Mouse (Mus musculus) stomach, embryonic 16.5 days (tissue): Measurements from ENCODE around the gene BC030870. TPM values are rescaled to one million over a fixed set of nuclear protein-coding genes. Genes with fewer than 3 reads are reported as not detected.

Experiments
- ATAC-seq: fragments of 200-750 bp; cut with Nextera tagmentation; 2 replicates; pipeline ENCODE4 v1.8.0; 2017; ENCODE audit warnings: moderate number of reproducible peaks, moderate TSS enrichment; ENCODE audit not compliant: insufficient read depth, low FRiP score
- H3K27ac ChIP-seq: fragments of 300-500 bp; sonication (generic); 2 replicates; pipeline ENCODE4 v1.5.1; 2014; ENCODE audit warnings: low read length
- H3K27me3 ChIP-seq: fragments of 300-500 bp; sonication (generic); 2 replicates; pipeline ENCODE4 v1.6.1; 2014; ENCODE audit warnings: low read length, control low read depth, mixed read lengths; ENCODE audit not compliant: control insufficient read depth, insufficient read depth
- H3K36me3 ChIP-seq: fragments of 300-500 bp; sonication (generic); 2 replicates; pipeline ENCODE4 v1.6.1; 2014; ENCODE audit warnings: low read length; ENCODE audit not compliant: control insufficient read depth, insufficient read depth
- H3K4me1 ChIP-seq: fragments of 300-500 bp; sonication (generic); 2 replicates; pipeline ENCODE4 v1.6.1; 2014; ENCODE audit warnings: low read length, control low read depth, mixed read lengths; ENCODE audit not compliant: control insufficient read depth, insufficient read depth
- H3K4me2 ChIP-seq: fragments of 300-500 bp; sonication (generic); 2 replicates; pipeline ENCODE4 v1.6.1; 2014; ENCODE audit warnings: low read depth, low read length, mixed read lengths
- H3K4me3 ChIP-seq: fragments of 300-500 bp; sonication (generic); replicated peaks from 2 replicates; pipeline ENCODE4 v1.5.1; 2014; ENCODE audit warnings: mild to moderate bottlenecking, low read length
- H3K9ac ChIP-seq: fragments of 300-500 bp; sonication (generic); 2 replicates; pipeline ENCODE4 v1.6.1; 2014; ENCODE audit warnings: low read length
- H3K9me3 ChIP-seq: fragments of 300-500 bp; sonication (generic); replicated peaks from 2 replicates; pipeline ENCODE4 v1.6.1; 2016; ENCODE audit warnings: low read length, control low read depth; ENCODE audit not compliant: control insufficient read depth
- WGBS: fragments of 180-500 bp; shearing (Covaris S2); extraction: QIAGEN DNeasy Blood & Tissue Kit; methylation state at CpG from one replicate; pipeline ENCODE4 v1.1.7; 2014; 5-methylcytosine and 5-hydroxymethylcytosine counted together
- polyA plus RNA-seq: library from polyadenylated mRNA; unstranded; fragments of >200 nt; fragmentation: Nextera tagmentation; extraction: Ambion mirVana; gene quantifications from 2 replicates; pipeline ENCODE4 v1.2.1, GENCODE M21; 2015

Gene BC030870
- polyA plus RNA-seq, 1 experiment from 2014 or later = 12.7 TPM

GRCm38 (mm10) chr8:65112092-65112491 lies 17.3 kb downstream of the BC030870 start:
- ATAC-seq = no peak
- WGBS = 72% methylated on average over 6 of the region's 6 CpGs

DNA sequence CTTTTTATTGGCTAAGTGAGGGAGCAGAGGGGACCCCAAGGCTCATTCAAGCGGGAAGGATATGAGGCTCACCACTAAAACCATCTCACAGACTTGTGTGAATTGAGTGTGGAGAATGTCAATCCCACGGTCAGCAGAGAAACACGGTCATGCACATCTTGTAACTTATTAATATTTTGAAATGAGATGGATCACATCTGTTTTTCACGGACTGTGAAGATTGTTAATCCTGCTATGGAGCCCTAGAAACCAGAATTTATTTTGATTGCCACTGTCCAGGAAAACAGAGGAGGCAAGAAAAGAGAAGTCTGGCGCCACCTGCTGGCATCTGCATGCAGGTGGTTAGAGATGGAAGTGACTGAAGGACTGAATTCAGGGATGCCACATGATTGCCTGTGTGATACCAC lies 19.1 kb downstream of the BC030870 start:
- Histone ChIP-seq H3K4me3 (no peak overlapping the region), H3K36me3 (no peaks in the 10 kb centered on the region), H3K9ac (no peak overlapping the region), H3K27me3 (no peaks in the 10 kb centered on the region), H3K27ac (no peak overlapping the region), H3K9me3 (no peaks in the 10 kb centered on the region), H3K4me1 (no peaks in the 10 kb centered on the region), H3K4me2 (no peak overlapping the region)
- WGBS = 32% methylated on average over 5 of the region's 5 CpGs
- no peak for ATAC-seq

More at GRCm38 (mm10) chr8:65112092-65112491, 17.3 kb downstream of the BC030870 start:
- Histone ChIP-seq H3K4me1 (no peaks in the 10 kb centered on the region), H3K27me3 (no peaks in the 10 kb centered on the region), H3K4me3 (no peak overlapping the region), H3K4me2 (no peak overlapping the region), H3K9me3 (no peaks in the 10 kb centered on the region), H3K36me3 (no peaks in the 10 kb centered on the region), H3K27ac (no peak overlapping the region), H3K9ac (no peak overlapping the region)

DNA sequence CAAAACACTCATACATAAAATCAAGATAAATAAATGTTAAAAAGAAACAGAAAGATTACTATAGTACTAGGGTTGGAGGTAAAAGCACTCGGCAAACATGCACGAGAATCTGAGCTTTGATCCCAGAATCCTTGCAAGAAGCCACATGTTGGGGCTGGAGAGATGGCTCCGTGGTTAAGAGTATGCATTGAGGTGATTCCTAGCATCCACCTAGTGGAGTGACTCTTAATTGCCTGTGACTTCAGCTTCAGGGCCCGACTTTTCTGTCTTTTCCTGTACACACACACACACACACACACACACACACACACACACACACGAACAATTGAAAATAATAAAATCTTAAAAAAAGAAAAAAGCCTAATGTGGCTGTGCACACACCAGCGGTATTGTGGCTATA lies 20.4 kb downstream of the BC030870 start:
- Histone ChIP-seq H3K4me2 (no peak overlapping the region), H3K4me1 (no peaks in the 10 kb centered on the region), H3K9ac (no peak overlapping the region), H3K27ac (no peak overlapping the region), H3K27me3 (no peaks in the 10 kb centered on the region), H3K9me3 (no peaks in the 10 kb centered on the region), H3K4me3 (no peak overlapping the region), H3K36me3 (no peaks in the 10 kb centered on the region)
- no peak for ATAC-seq
- WGBS = 62% methylated on average over 6 of the region's 6 CpGs

- ATAC-seq = no peak
- no peak overlapping the region for H3K4me3 ChIP-seq
- no peak overlapping the region for H3K9ac ChIP-seq
- no peaks in the 10 kb centered on the region for H3K36me3 ChIP-seq
- H3K27me3 ChIP-seq = no peaks in the 10 kb centered on the region
- 90% methylated on average over 25 of the region's 25 CpGs for WGBS
- no peaks in the 10 kb centered on the region for H3K9me3 ChIP-seq
- H3K27ac ChIP-seq = no peak overlapping the region
- no peaks in the 10 kb centered on the region for H3K4me1 ChIP-seq
- H3K4me2 ChIP-seq = no peak overlapping the region
These were observed 21.2 kb downstream of the BC030870 start for GRCm38 (mm10) chr8:65107936-65108718.

DNA sequence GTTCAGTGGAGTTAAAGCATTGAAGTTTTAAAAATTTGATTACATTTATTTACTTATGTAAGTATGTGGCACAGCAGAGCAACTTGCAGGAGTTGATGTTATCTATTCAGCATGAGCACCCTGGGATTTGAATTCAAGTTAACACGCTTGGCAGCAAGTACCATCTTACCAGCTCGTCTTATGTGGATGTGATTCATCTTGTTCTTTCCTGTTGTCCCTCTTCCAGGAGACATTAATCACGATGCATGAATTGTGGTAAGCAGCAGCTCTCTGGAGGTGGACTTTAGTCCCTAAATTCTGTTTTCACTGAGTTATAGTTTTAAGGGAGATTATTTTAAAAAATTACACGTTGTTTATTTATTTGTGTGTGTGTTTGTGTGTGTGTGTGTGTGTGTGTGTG lies 25.3 kb downstream of the BC030870 start:
- Histone ChIP-seq H3K9ac (no peak overlapping the region), H3K36me3 (no peaks in the 10 kb centered on the region), H3K9me3 (no peaks in the 10 kb centered on the region), H3K4me1 (no peaks in the 10 kb centered on the region), H3K4me2 (no peak overlapping the region), H3K27ac (no peak overlapping the region), H3K4me3 (no peak overlapping the region), H3K27me3 (no peaks in the 10 kb centered on the region)
- WGBS = 60% methylated on average over 4 of the region's 4 CpGs
- ATAC-seq = no peak

DNA sequence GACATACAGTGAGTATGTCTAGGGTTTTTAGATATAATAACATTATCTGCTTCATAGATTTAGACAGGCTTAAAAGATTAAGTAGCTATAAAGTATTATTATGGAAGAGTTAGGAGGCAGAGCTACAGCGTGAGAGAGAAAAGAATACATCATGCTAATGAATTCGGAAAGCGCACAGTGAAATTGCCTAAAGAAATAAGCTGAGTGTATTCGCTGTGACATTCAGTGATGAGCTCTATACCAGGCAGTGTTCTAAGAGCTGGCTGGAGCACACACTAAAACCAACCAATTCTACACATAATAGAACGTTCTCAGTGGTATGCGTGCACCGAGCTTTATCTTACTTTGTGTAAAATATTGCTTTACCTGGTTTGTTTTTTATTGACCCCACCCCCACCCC lies 25.7 kb downstream of the BC030870 start:
- H3K4me2 ChIP-seq = no peak overlapping the region
- no peaks in the 10 kb centered on the region for H3K9me3 ChIP-seq
- H3K27me3 ChIP-seq = no peaks in the 10 kb centered on the region
- H3K36me3 ChIP-seq = no peaks in the 10 kb centered on the region
- H3K27ac ChIP-seq = no peak overlapping the region
- 80% methylated on average over 7 of the region's 7 CpGs for WGBS
- H3K4me3 ChIP-seq = no peak overlapping the region
- H3K4me1 ChIP-seq = no peaks in the 10 kb centered on the region
- no peak for ATAC-seq
- H3K9ac ChIP-seq = no peak overlapping the region

GRCm38 (mm10) chr8:65099735-65100134 lies 29.6 kb downstream of the BC030870 start:
- no peaks in the 10 kb centered on the region for H3K9me3 ChIP-seq
- H3K9ac ChIP-seq = no peak overlapping the region
- H3K36me3 ChIP-seq = no peaks in the 10 kb centered on the region
- H3K4me2 ChIP-seq = no peak overlapping the region
- no peaks in the 10 kb centered on the region for H3K4me1 ChIP-seq
- WGBS = 54% methylated on average over 3 of the region's 3 CpGs
- ATAC-seq = no peak
- H3K27ac ChIP-seq = no peak overlapping the region
- no peak overlapping the region for H3K4me3 ChIP-seq
- H3K27me3 ChIP-seq = no peaks in the 10 kb centered on the region

DNA sequence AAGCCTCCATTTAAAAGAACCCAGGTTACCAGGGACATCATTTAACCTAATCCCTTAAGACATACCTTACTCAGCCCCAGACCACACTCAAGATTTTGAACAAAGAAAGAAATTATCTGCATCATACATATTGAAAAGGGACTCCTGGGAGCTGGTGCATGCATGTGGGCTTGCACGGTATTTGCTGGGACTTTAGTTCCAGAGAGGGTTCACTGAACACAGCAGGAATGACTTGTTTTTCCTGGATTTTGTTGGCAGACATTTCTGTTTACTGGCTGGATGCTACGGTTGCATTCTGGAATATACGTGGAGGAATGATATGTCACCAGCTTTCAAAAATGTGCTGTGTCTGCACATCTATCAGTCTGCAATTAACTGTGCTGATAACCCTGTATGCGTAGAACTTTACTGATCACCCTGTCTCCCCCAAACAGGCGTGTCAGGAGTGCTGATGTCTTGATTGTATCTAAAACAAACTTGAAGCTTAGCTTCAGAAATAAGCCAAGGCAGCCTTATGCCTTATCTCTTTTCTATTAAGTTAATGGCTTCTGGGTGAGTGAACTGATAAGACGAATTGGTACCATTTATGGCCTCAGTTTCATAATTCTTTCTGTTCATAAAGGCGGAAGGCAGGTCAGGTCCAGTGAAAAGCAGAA lies 31.5 kb downstream of the BC030870 start:
- no peaks in the 10 kb centered on the region for H3K4me1 ChIP-seq
- no peak overlapping the region for H3K4me3 ChIP-seq
- H3K4me2 ChIP-seq = no peak overlapping the region
- 44% methylated on average over 7 of the region's 7 CpGs for WGBS
- no peaks in the 10 kb centered on the region for H3K36me3 ChIP-seq
- no peaks in the 10 kb centered on the region for H3K9me3 ChIP-seq
- H3K27me3 ChIP-seq = no peaks in the 10 kb centered on the region
- no peak overlapping the region for H3K27ac ChIP-seq
- no peak for ATAC-seq
- no peak overlapping the region for H3K9ac ChIP-seq

GRCm38 (mm10) chr8:65089781-65090180 lies 39.6 kb downstream of the BC030870 start:
- no peaks in the 10 kb centered on the region for H3K27me3 ChIP-seq
- no peak overlapping the region for H3K4me2 ChIP-seq
- no peak for ATAC-seq
- no peak overlapping the region for H3K4me3 ChIP-seq
- 63% methylated on average over 7 of the region's 7 CpGs for WGBS
- no peaks in the 10 kb centered on the region for H3K9me3 ChIP-seq
- H3K36me3 ChIP-seq = no peaks in the 10 kb centered on the region
- no peak overlapping the region for H3K27ac ChIP-seq
- H3K4me1 ChIP-seq = no peaks in the 10 kb centered on the region
- H3K9ac ChIP-seq = no peak overlapping the region
